Mouse (Mus musculus): ENCODE results near the gene Aarsd1. TPM values are rescaled to one million over a fixed set of nuclear protein-coding genes. Genes with fewer than 3 reads are reported as not detected.
"Not testable (repeated sequence)": the region's sequence is repeated elsewhere in the genome, so short reads cannot be mapped to it uniquely, and the experiment has no call there.

The Aarsd1 gene
- total RNA-seq, 2 experiments from 2014 or later: 29.1 to 38.1 TPM

- DNase-seq (ENCODE audit: low spot score in 2 of 2): peak; percentile 68 to 69
Observed at GRCm38 (mm10) chr11:101448274-101448746, 30.9 kb upstream of the Aarsd1 start, which contains the start of gene Ifi35. TSS of gene Ifi35 (plus strand) at chr11:101448407.

- DNase-seq (ENCODE audit: low spot score in 2 of 2): no peak
Observed at GRCm38 (mm10) chr11:101447786-101448185, 30.4 kb upstream of the Aarsd1 start.

GRCm38 (mm10) chr11:101446860-101447259 lies 29.4 kb upstream of the Aarsd1 start:
- not testable (repeated sequence) for DNase-seq (ENCODE audit: low spot score in 2 of 2)

- no peak for DNase-seq (ENCODE audit: low spot score in 2 of 2)
Observed at GRCm38 (mm10) chr11:101446319-101446718, 28.9 kb upstream of the Aarsd1 start.

GRCm38 (mm10) chr11:101442760-101443159 lies 25.3 kb upstream of the Aarsd1 start:
- DNase-seq (ENCODE audit: low spot score in 2 of 2): no peak

- peak; percentile 83 to 87 for DNase-seq (ENCODE audit: low spot score in 2 of 2)
Observed at GRCm38 (mm10) chr11:101442127-101442693, 24.8 kb upstream of the Aarsd1 start, which contains the start of gene Rpl27. TSS of gene Rpl27 (plus strand) at chr11:101442298.

- DNase-seq (ENCODE audit: low spot score in 2 of 2): not testable (repeated sequence)
Observed at GRCm38 (mm10) chr11:101441450-101442126, 24.2 kb upstream of the Aarsd1 start.

- DNase-seq (ENCODE audit: low spot score in 2 of 2): not testable (repeated sequence)
Observed at GRCm38 (mm10) chr11:101438006-101438405, 20.6 kb upstream of the Aarsd1 start.

GRCm38 (mm10) chr11:101436916-101437315 lies 19.5 kb upstream of the Aarsd1 start:
- DNase-seq (ENCODE audit: low spot score in 2 of 2): no peak

GRCm38 (mm10) chr11:101435831-101436230 lies 18.4 kb upstream of the Aarsd1 start:
- DNase-seq (ENCODE audit: low spot score in 2 of 2): no peak

- peak in 1 of 2 experiments; percentile 32 for DNase-seq (ENCODE audit: low spot score in 2 of 2)
Observed at GRCm38 (mm10) chr11:101433396-101433795, 16.0 kb upstream of the Aarsd1 start.

- no peak for DNase-seq (ENCODE audit: low spot score in 2 of 2)
Observed at GRCm38 (mm10) chr11:101431327-101431726, 13.9 kb upstream of the Aarsd1 start.

- no peak for DNase-seq (ENCODE audit: low spot score in 2 of 2)
Observed at GRCm38 (mm10) chr11:101426165-101426564, 8.8 kb upstream of the Aarsd1 start.

- peak; percentile 99 for DNase-seq (ENCODE audit: low spot score in 2 of 2)
Observed at GRCm38 (mm10) chr11:101424925-101425813, 7.8 kb upstream of the Aarsd1 start, which contains the start of the genes Rundc1 and Ptges3l. TSS of gene Rundc1 (plus strand) at chr11:101425085. TSS of gene Ptges3l (minus strand) at chr11:101425333.

- no peak for DNase-seq (ENCODE audit: low spot score in 2 of 2)
Observed at GRCm38 (mm10) chr11:101424105-101424851, 6.9 kb upstream of the Aarsd1 start, which contains the start of gene Gm27029. TSS of gene Gm27029 (minus strand) at chr11:101424796.

- no peak for DNase-seq (ENCODE audit: low spot score in 2 of 2)
Observed at GRCm38 (mm10) chr11:101420148-101420547, 2.7 kb upstream of the Aarsd1 start.

GRCm38 (mm10) chr11:101419610-101420009 lies 2.2 kb upstream of the Aarsd1 start:
- DNase-seq (ENCODE audit: low spot score in 2 of 2): no peak

- DNase-seq (ENCODE audit: low spot score in 2 of 2): no peak
Observed at GRCm38 (mm10) chr11:101418991-101419390, 1.6 kb upstream of the Aarsd1 start.

GRCm38 (mm10) chr11:101416433-101417100 lies 848 bp downstream of the Aarsd1 start:
- DNase-seq (ENCODE audit: low spot score in 2 of 2): no peak

GRCm38 (mm10) chr11:101415306-101415705 lies 2.1 kb downstream of the Aarsd1 start:
- DNase-seq (ENCODE audit: low spot score in 2 of 2): no peak
